Mouse (Mus musculus) kidney, postnatal 0 days (tissue): ENCODE results near the gene Gm28047. TPM values are rescaled to one million over a fixed set of nuclear protein-coding genes. Genes with fewer than 3 reads are reported as not detected.

Experiments
- ATAC-seq: fragments of 200-750 bp; cut with Nextera tagmentation; replicated peaks from 2 replicates; pipeline ENCODE4 v1.8.0; 2017; ENCODE audit warnings: low read depth, moderate number of reproducible peaks, moderate TSS enrichment, moderate library complexity; ENCODE audit not compliant: low FRiP score
- DNase-seq: peaks from one replicate; pipeline ENCODE4 v3.0.0-alpha.2; 2016; ENCODE audit warnings: low spot score
- H3K27ac ChIP-seq: fragments of 300-500 bp; sonication (generic); 2 replicates; pipeline ENCODE4 v1.5.1; 2014; ENCODE audit warnings: mild to moderate bottlenecking
- H3K27me3 ChIP-seq: fragments of 300-500 bp; sonication (generic); 2 replicates; pipeline ENCODE4 v1.6.1; 2014; ENCODE audit warnings: low read length, mixed read lengths; ENCODE audit not compliant: insufficient read depth
- H3K36me3 ChIP-seq: fragments of 300-500 bp; sonication (generic); 2 replicates; pipeline ENCODE4 v1.6.1; 2014; ENCODE audit warnings: low read length, mixed read lengths; ENCODE audit not compliant: insufficient read depth
- H3K4me1 ChIP-seq: fragments of 300-500 bp; sonication (generic); replicated peaks from 2 replicates; pipeline ENCODE4 v1.6.1; 2014; ENCODE audit warnings: antibody characterized with exemption, low read length, mixed read lengths; ENCODE audit not compliant: insufficient read depth
- H3K4me2 ChIP-seq: fragments of 300-500 bp; sonication (generic); 2 replicates; pipeline ENCODE4 v1.6.1; 2014; ENCODE audit warnings: mild to moderate bottlenecking, low read length, moderate library complexity, mixed read lengths
- H3K4me3 ChIP-seq: fragments of 300-500 bp; sonication (generic); replicated peaks from 2 replicates; pipeline ENCODE4 v1.5.1; 2014; ENCODE audit warnings: low read depth, low read length
- H3K9ac ChIP-seq: fragments of 300-500 bp; sonication (generic); 2 replicates; pipeline ENCODE4 v1.6.1; 2014; ENCODE audit warnings: low read depth, low read length
- H3K9me3 ChIP-seq: fragments of 300-500 bp; sonication (generic); replicated peaks from 2 replicates; pipeline ENCODE4 v1.6.1; 2016; ENCODE audit warnings: low read length, inconsistent platforms, mixed read lengths
- CTCF ChIP-seq: IDR thresholded peaks from 2 replicates; pipeline ENCODE4 v1.5.1; 2016; ENCODE audit warnings: antibody characterized with exemption, low read depth, mild to moderate bottlenecking, moderate library complexity
- WGBS: fragments of 180-500 bp; shearing (Covaris S2); extraction: QIAGEN DNeasy Blood & Tissue Kit; methylation state at CpG from one replicate; pipeline ENCODE4 v1.1.7; 2014; 5-methylcytosine and 5-hydroxymethylcytosine counted together
- polyA plus RNA-seq: library from polyadenylated mRNA; unstranded; fragments of >200 nt; fragmentation: Nextera tagmentation; extraction: Ambion mirVana; gene quantifications from 2 replicates; pipeline ENCODE4 v1.2.1, GENCODE M21; 2015

The Gm28047 gene
- polyA plus RNA-seq, 1 experiment from 2014 or later: 0.46 TPM

DNA sequence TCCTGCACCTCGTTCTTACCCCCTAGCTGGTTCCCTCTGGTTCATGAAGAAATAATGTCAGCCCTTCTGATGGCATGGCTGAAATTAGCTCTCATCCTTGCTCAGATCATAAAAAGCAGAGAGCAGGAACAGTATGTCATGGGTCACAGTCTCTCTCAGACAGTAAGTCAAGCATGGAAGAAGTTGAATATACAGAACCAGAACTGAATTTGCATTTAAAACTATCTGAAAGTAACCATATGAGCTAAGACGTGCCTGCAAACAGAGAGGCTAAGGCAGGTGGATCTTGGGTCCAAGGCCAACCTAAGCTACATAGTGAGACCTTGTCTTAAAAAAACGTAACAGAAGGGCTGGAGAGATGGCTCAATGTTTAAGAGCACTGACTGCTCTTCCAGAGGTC, 111.9 kb downstream of the Gm28047 start:
- WGBS: 64% methylated on average over 3 of the region's 3 CpGs
- Histone ChIP-seq H3K27ac (no peak overlapping the region), H3K9me3 (no peaks in the 10 kb centered on the region), H3K27me3 (no peaks in the 10 kb centered on the region), H3K4me3 (no peak overlapping the region), H3K4me1 (peaks cover 32% of the 10 kb centered on the region), H3K36me3 (no peaks in the 10 kb centered on the region), H3K9ac (no peak overlapping the region), H3K4me2 (no peak overlapping the region)
- DNase-seq (no peak), ATAC-seq (no peak)
- TF ChIP-seq CTCF: no peak

DNA sequence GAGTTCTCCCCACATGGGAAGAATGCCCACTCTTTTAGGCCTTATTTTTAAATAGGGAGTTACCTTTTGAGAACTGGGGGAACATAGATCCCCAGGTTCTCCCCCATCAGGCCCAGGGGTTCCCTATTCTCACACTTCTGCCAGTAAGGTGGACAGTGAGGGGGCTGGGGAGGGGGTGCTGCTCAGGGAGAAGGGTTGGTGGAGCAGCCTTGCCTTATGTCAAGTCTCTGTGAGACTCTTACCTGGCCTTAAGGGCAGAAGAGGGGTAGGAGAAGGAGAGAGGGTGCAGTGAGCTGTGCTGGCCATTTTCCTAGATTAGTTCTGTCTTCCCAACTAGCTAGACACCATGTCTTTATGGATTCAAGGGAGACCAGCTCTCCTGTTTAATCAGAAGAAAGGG, 112.4 kb downstream of the Gm28047 start:
- no peaks in the 10 kb centered on the region for H3K9me3 ChIP-seq
- no peaks in the 10 kb centered on the region for H3K27me3 ChIP-seq
- no peak for ATAC-seq
- TF ChIP-seq CTCF: no peak
- H3K9ac ChIP-seq: no peak overlapping the region
- H3K36me3 ChIP-seq: no peaks in the 10 kb centered on the region
- H3K4me2 ChIP-seq: no peak overlapping the region
- H3K27ac ChIP-seq: no peak overlapping the region
- H3K4me1 ChIP-seq: peaks cover 32% of the 10 kb centered on the region
- no peak overlapping the region for H3K4me3 ChIP-seq
- no peak for DNase-seq

DNA sequence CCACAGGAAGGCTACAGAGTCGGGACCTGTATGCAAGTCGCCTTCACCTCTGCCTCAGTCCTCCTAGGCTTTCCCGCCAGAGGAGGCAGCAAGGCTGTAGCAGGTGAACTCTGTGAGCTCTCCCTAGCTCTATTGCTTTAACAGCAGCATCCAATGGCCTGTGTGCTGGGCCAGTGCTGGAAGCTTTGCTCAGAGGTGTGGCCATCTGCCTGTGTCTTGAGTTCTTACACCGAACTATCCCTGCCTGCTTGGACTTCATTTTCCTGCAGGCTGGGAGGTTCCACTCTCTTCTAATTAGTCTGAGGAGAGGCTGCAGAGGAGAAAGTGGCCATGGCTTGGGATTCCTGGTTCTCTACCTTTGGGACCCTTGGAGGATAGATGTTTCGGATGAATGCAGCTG, 112.9 kb downstream of the Gm28047 start:
- Histone ChIP-seq H3K9ac (no peak overlapping the region), H3K27me3 (no peaks in the 10 kb centered on the region), H3K36me3 (no peaks in the 10 kb centered on the region), H3K27ac (0 out of 2 replicates have a peak overlapping the region, but pooled peaks have one; percentile 78), H3K4me3 (no peak overlapping the region), H3K4me2 (no peak overlapping the region), H3K4me1 (peaks cover 32% of the 10 kb centered on the region), H3K9me3 (no peaks in the 10 kb centered on the region)
- ATAC-seq: no peak
- 28% methylated on average over 5 of the region's 5 CpGs for WGBS
- TF ChIP-seq CTCF: no peak
- DNase-seq: no peak

DNA sequence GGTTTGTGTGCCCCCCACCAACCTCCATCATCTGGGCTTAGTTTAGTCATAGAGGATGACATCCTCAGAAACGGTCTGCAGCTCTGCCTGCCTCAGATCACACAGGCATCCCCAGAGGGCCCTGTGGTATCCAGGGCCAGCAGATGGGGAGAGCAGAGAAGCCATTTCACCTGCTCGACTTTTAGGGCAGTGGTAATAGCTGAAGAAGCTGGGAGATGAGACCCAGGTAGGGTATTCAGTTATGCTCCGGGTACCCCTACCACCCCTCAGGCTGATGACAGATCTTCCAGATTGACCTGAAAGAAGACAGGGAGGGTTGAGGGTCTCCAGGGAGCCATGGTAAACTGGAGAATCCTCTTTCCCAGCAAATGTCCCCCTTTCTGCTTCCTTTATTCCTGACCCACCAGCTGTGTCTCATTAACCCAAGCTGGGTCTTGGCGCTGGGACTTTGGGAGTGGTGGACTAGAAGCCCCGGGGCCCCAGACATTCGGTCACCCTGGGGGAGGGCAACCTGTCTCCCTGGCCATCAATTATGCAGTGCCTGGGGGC, 113.5 kb downstream of the Gm28047 start:
- TF ChIP-seq CTCF: no peak
- Histone ChIP-seq H3K4me2 (peak overlapping the region; percentile 90), H3K4me3 (0 out of 2 replicates have a peak overlapping the region, but pooled peaks have one; percentile 50), H3K9ac (no peak overlapping the region), H3K27ac (peak overlapping the region; percentile 78; the same call in 1 of the 2 replicates), H3K36me3 (no peaks in the 10 kb centered on the region), H3K9me3 (no peaks in the 10 kb centered on the region), H3K4me1 (peaks cover 31% of the 10 kb centered on the region), H3K27me3 (no peaks in the 10 kb centered on the region)
- DNase-seq (peak; percentile 45), ATAC-seq (no peak)
- WGBS: 13% methylated on average over 6 of the region's 6 CpGs

DNA sequence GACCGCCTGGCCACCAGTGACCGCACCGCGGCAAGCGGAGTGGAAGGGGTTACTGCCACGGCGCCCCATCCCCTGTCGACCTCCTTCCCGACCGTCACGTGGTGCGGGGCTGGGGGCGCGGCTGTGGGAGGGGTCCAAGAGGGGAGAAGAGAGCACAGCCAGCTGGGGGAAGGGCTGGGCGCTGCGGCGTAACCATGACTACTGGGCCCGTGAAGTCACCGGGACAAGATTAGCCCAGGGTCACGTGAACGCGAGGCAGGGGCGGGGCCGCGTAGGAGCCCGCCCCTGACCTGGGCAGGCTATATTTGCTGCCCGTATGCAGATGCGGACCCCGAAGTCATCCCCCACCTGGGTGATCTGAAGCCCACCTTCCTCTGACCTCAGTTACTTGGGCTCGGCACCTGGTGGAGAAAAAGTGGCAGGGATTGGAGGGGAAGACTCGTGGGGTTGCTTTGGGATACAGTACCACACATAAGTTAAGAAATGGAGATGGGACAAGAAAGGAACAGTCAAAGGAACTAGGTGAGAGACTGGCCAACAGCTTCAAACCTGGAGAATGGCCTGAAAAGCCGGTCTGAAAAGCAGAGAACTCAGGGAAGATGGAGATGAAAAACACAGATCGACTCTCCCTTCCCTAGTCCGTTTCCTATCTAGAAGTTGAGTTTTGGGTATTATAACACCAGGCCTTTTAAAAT, 114.1 kb downstream of the Gm28047 start:
- Histone ChIP-seq H3K9ac (peak overlapping the region; percentile 51), H3K27ac (peak overlapping the region; percentile 78), H3K4me1 (peaks cover 25% of the 10 kb centered on the region), H3K9me3 (no peaks in the 10 kb centered on the region), H3K36me3 (no peaks in the 10 kb centered on the region), H3K4me2 (peak overlapping the region; percentile 90), H3K27me3 (no peaks in the 10 kb centered on the region), H3K4me3 (peak overlapping the region; percentile 50)
- 3% methylated on average over 34 of the region's 34 CpGs for WGBS
- ATAC-seq (peak; percentile 94), DNase-seq (peak; percentile 94)
- TF ChIP-seq CTCF: no peak

DNA sequence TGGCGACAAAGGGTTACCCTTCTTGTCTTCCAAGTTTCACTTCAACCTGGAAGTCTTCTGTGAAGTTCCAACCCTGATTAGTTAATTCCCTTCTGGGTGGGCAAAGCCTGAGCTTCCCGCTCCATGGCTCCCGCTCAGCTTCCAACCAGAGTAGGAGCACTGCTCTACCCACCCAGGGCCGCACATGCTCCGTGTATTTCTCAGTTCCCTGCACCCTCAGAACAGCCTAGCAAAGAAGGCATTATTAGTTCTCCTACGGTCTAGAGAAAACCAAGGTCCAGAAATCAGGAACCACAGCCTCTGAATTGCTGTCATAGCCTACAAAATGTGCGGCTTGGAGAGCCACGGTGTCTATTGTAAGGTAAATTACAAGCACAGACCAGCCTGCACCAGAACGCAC, 114.8 kb downstream of the Gm28047 start:
- DNase-seq: peak; percentile 38
- no peaks in the 10 kb centered on the region for H3K27me3 ChIP-seq
- H3K4me3 ChIP-seq: peak overlapping the region; percentile 50

More for the DNA sequence above, 114.8 kb downstream of the Gm28047 start:
- Histone ChIP-seq H3K4me2 (peak overlapping the region; percentile 90), H3K27ac (peak overlapping the region; percentile 78), H3K9me3 (no peaks in the 10 kb centered on the region), H3K4me1 (peaks cover 23% of the 10 kb centered on the region), H3K36me3 (no peaks in the 10 kb centered on the region; the same call in 1 of the 2 replicates), H3K9ac (peak overlapping the region; percentile 51)
- peak; percentile 43 for ATAC-seq
- TF ChIP-seq CTCF: no peak
- WGBS: 7% methylated on average over 9 of the region's 9 CpGs
